ENCODE assay signal across 8 mouse cellular contexts in genomic region chr15:85831954-85832590, GRCm38 (mm10). TPM values are rescaled to one million over a fixed set of nuclear protein-coding genes. Genes with fewer than 3 reads are reported as not detected.
DNase-seq lines count a peak whose midpoint lies in the region; ATAC-seq lines count a peak whose summit lies in the region.

Gene Ttc38 (plus strand): TSS chr15:85832306.

- H3K9me3 ChIP-seq in intestine, embryonic 15.5 days = no peaks in the 10 kb centered on the region

- no peaks in the 10 kb centered on the region for H3K27me3 ChIP-seq in intestine, embryonic 15.5 days (replicated peaks)

- peak; percentile 79 for DNase-seq in adrenal gland, adult 8-10 months
- peak; percentile 47 for DNase-seq in embryo, embryonic 11.5 days (ENCODE audit: low read depth, low spot score)
- peak; percentile 74 to 76 for DNase-seq in gastrocnemius, postnatal 36 days
- DNase-seq in left cerebral cortex, postnatal 14 days (ENCODE audit: low spot score in 2 of 2) = peak; percentile 64 to 81
- peak; percentile 84 for DNase-seq in right cerebral cortex, postnatal 25 days
- peak; percentile 80 to 88 for DNase-seq in urinary bladder, postnatal 36 days (ENCODE audit: low spot score in 2 of 2)

- H3K9ac ChIP-seq in intestine, embryonic 15.5 days = peak within 1 kb of the TSS; percentile 59

- H3K36me3 ChIP-seq in intestine, embryonic 15.5 days = no peaks in the 10 kb centered on the region

- WGBS in intestine, embryonic 15.5 days = under 1% methylated on average over 27 of the region's 27 CpGs

- H3K27ac ChIP-seq in intestine, embryonic 15.5 days = no peak within 1 kb of the TSS; the same call in 1 of the 2 replicates

- H3K4me3 ChIP-seq in intestine, embryonic 15.5 days (replicated peaks) = peak within 1 kb of the TSS; percentile 55

- peaks cover 7% of the 10 kb centered on the region; the same call in 1 of the 2 replicates for H3K4me1 ChIP-seq in intestine, embryonic 15.5 days (replicated peaks)

- peak; percentile 95 for ATAC-seq in intestine, embryonic 15.5 days
- peak; percentile 91 for ATAC-seq in megakaryocyte-erythroid progenitor cell, adult 5-6 weeks (replicated peaks; ENCODE audit: low FRiP score, low TSS enrichment, poor library complexity, severe bottlenecking)

- peak within 1 kb of the TSS; percentile 86 for H3K4me2 ChIP-seq in intestine, embryonic 15.5 days (replicated peaks)

- intact Hi-C loops in gastrocnemius, postnatal 36 days (cut with DNase I) = no loop called here
- intact Hi-C loops in left cerebral cortex, postnatal 14 days (cut with DNase I) = no loop called here

RNA-seq across cellular contexts. Expression of gene Ttc38, which starts in this region (rescaled TPM):
- total RNA-seq in adrenal gland, adult 8-10 months (2022) = 10 to 100 TPM; 19.6 to 26.5 (median 23.1) TPM
- 1 to 10 TPM; 2.8 to 4.7 TPM for total RNA-seq in gastrocnemius, postnatal 36 days (2021)
- 8.5 and 10.0 TPM in 2 replicates for polyA plus RNA-seq in intestine, embryonic 15.5 days (2015; fragmentation: Nextera tagmentation; extraction: Ambion mirVana)
- 1 to 10 TPM; 4.6 to 4.7 TPM for total RNA-seq in left cerebral cortex, postnatal 14 days (2021)
- total RNA-seq in megakaryocyte-erythroid progenitor cell, adult 5-6 weeks (2014; fragmentation: Nextera tagmentation) = 3.3 and 5.3 TPM in 2 replicates
- 2.2 and 2.5 TPM in 2 replicates for total RNA-seq in megakaryocyte-erythroid progenitor cell, adult 5-6 weeks (2017)
